Mouse (Mus musculus) forebrain, embryonic 16.5 days (tissue): ENCODE measurements around the gene Gps2. TPM values are rescaled to one million over a fixed set of nuclear protein-coding genes. Genes with fewer than 3 reads are reported as not detected.

ENCODE experiments used
- ATAC-seq: fragments of 200-750 bp; cut with Nextera tagmentation; 2 replicates; pipeline ENCODE4 v1.8.0; 2017; ENCODE audit warnings: mild to moderate bottlenecking, moderate library complexity
- H3K27ac ChIP-seq: fragments of 300-500 bp; sonication (generic); 2 replicates; pipeline ENCODE4 v1.5.1; 2014; ENCODE audit warnings: low read length, control low read depth
- H3K27me3 ChIP-seq: fragments of 300-500 bp; sonication (generic); replicated peaks from 2 replicates; pipeline ENCODE4 v1.6.1; 2014; ENCODE audit warnings: low read length; ENCODE audit not compliant: control insufficient read depth, insufficient read depth
- H3K36me3 ChIP-seq: fragments of 300-500 bp; sonication (generic); 2 replicates; pipeline ENCODE4 v1.6.1; 2014; ENCODE audit not compliant: control insufficient read depth, insufficient read depth
- H3K4me1 ChIP-seq: fragments of 300-500 bp; sonication (generic); replicated peaks from 2 replicates; pipeline ENCODE4 v1.6.1; 2014; ENCODE audit warnings: low read length; ENCODE audit not compliant: control insufficient read depth, insufficient read depth
- H3K4me2 ChIP-seq: fragments of 300-500 bp; sonication (generic); 2 replicates; pipeline ENCODE4 v1.6.1; 2014; ENCODE audit warnings: mild to moderate bottlenecking, low read length, control low read depth
- H3K4me3 ChIP-seq: fragments of 300-500 bp; sonication (generic); replicated peaks from 2 replicates; pipeline ENCODE4 v1.5.1; 2014; ENCODE audit warnings: mild to moderate bottlenecking, low read length, control low read depth
- H3K9ac ChIP-seq: fragments of 300-500 bp; sonication (generic); replicated peaks from 2 replicates; pipeline ENCODE4 v1.6.1; 2014; ENCODE audit warnings: low read depth, low read length, control low read depth
- H3K9me3 ChIP-seq: fragments of 300-500 bp; sonication (generic); 2 replicates; pipeline ENCODE4 v1.6.1; 2016; ENCODE audit warnings: low read length; ENCODE audit not compliant: control insufficient read depth
- WGBS: fragments of 180-500 bp; shearing (Covaris S2); extraction: QIAGEN DNeasy Blood & Tissue Kit; methylation state at CpG from one replicate; pipeline ENCODE4 v1.1.7; 2014; 5-methylcytosine and 5-hydroxymethylcytosine counted together
- microRNA-seq: library from miRNA; unstranded; fragments of <30 nt; microRNA quantifications from one replicate; pipeline ENCODE4, GENCODE M21; 2017
- polyA plus RNA-seq: library from polyadenylated mRNA; unstranded; fragments of >200 nt; fragmentation: Nextera tagmentation; extraction: Ambion mirVana; gene quantifications from 2 replicates; pipeline ENCODE4 v1.2.1, GENCODE M21; 2015

The Gps2 gene
- polyA plus RNA-seq, 1 experiment from 2014 or later, result 91.8 TPM

- H3K27me3 ChIP-seq, result peaks cover 52% of the 10 kb centered on the region
- peaks cover 13% of the 10 kb centered on the region for H3K36me3 ChIP-seq
- H3K27ac ChIP-seq, result no peak within 1 kb of the TSS
- H3K4me1 ChIP-seq, result peaks cover 6% of the 10 kb centered on the region
- H3K9ac ChIP-seq, result no peak within 1 kb of the TSS
- no peak within 1 kb of the TSS; the same call in 1 of the 2 replicates for H3K4me3 ChIP-seq
- 10% methylated on average over 24 of the region's 24 CpGs for WGBS
- no peaks in the 10 kb centered on the region for H3K9me3 ChIP-seq
- no peak within 1 kb of the TSS for H3K4me2 ChIP-seq
- no peak for ATAC-seq
Measured at GRCm38 (mm10) chr11:69964650-69965270, 51.1 kb downstream of the Gps2 start, which contains the start of gene Cldn7. TSS of gene Cldn7 (plus strand) at chr11:69964779.

- ATAC-seq, result no peak
- Histone ChIP-seq H3K9me3 (no peaks in the 10 kb centered on the region), H3K9ac (no peak overlapping the region), H3K27ac (no peak overlapping the region), H3K4me3 (no peak overlapping the region; the same call in 1 of the 2 replicates), H3K4me2 (no peak overlapping the region), H3K27me3 (peaks cover 52% of the 10 kb centered on the region), H3K36me3 (peaks cover 17% of the 10 kb centered on the region), H3K4me1 (peaks cover 6% of the 10 kb centered on the region)
- WGBS, result 2% methylated on average over 49 of the region's 49 CpGs
Measured at GRCm38 (mm10) chr11:69965271-69966005, 51.8 kb downstream of the Gps2 start.

Small RNA genes within 50 kb of the gene (microRNA-seq; reads per million reads assigned to microRNA genes)
- gene Mir6924, result not detected

Other genes with a start within 250 kb of the Gps2 start
- gene Cd68, start 247.7 kb upstream of the Gps2 start, polyA plus RNA-seq, result 6.4 and 7.8 TPM in 2 replicates
- 563 and 599 TPM in 2 replicates for gene Eif4a1, start 241.5 kb upstream of the Gps2 start, polyA plus RNA-seq
- 97.0 and 115 TPM in 2 replicates for gene Senp3, start 231.8 kb upstream of the Gps2 start, polyA plus RNA-seq
- 0.34 and 0.46 TPM in 2 replicates for gene Tnfsf13, start 228.1 kb upstream of the Gps2 start, polyA plus RNA-seq
- 1.1 and 1.2 TPM in 2 replicates for gene Tnfsf12, start 218.0 kb upstream of the Gps2 start, polyA plus RNA-seq
- 0.81 and 1.2 TPM in 2 replicates for gene Tnfsfm13, start 217.8 kb upstream of the Gps2 start, polyA plus RNA-seq
- 16.4 and 18.1 TPM in 2 replicates for gene Polr2a, start 155.3 kb upstream of the Gps2 start, polyA plus RNA-seq
- gene Slc35g3, start 151.9 kb upstream of the Gps2 start, polyA plus RNA-seq, result 0.16 and 0.18 TPM in 2 replicates
- 3.3 and 3.6 TPM in 2 replicates for gene Zbtb4, start 148.0 kb upstream of the Gps2 start, polyA plus RNA-seq
- gene Chrnb1, start 117.9 kb upstream of the Gps2 start, polyA plus RNA-seq, result 1.2 TPM in 2 replicates
- 5.2 and 5.9 TPM in 2 replicates for gene Fgf11, start 112.0 kb upstream of the Gps2 start, polyA plus RNA-seq
- gene Tmem102, start 108.3 kb upstream of the Gps2 start, polyA plus RNA-seq, result 0.45 and 0.77 TPM in 2 replicates
- gene Gm39566, start 98.6 kb upstream of the Gps2 start, polyA plus RNA-seq, result not detected in 2 replicates
- gene Spem2, start 95.4 kb upstream of the Gps2 start, polyA plus RNA-seq, result not detected in 2 replicates
- 0.72 and 0.75 TPM in 2 replicates for gene Spem1, start 91.7 kb upstream of the Gps2 start, polyA plus RNA-seq
- 18.7 and 22.8 TPM in 2 replicates for gene Nlgn2, start 76.1 kb upstream of the Gps2 start, polyA plus RNA-seq
- gene Tmem256, start 75.4 kb upstream of the Gps2 start, polyA plus RNA-seq, result 254 and 272 TPM in 2 replicates
- 55.0 and 57.7 TPM in 2 replicates for gene Plscr3, start 67.5 kb upstream of the Gps2 start, polyA plus RNA-seq
- gene Tnk1, start 55.2 kb upstream of the Gps2 start, polyA plus RNA-seq, result 0.29 and 0.39 TPM in 2 replicates
- gene Tmem95, start 35.9 kb upstream of the Gps2 start, polyA plus RNA-seq, result not detected in 2 replicates
- 1.3 and 1.9 TPM in 2 replicates for gene Kctd11, start 32.5 kb upstream of the Gps2 start, polyA plus RNA-seq
- gene Acap1, start 18.3 kb upstream of the Gps2 start, polyA plus RNA-seq, result 0.48 and 0.49 TPM in 2 replicates
- 16.4 and 18.5 TPM in 2 replicates for gene 2810408A11Rik, start 12.9 kb upstream of the Gps2 start, polyA plus RNA-seq
- gene Neurl4, start 12.8 kb upstream of the Gps2 start, polyA plus RNA-seq, result 19.0 and 21.5 TPM in 2 replicates
- gene Eif5a, start 8.1 kb downstream of the Gps2 start, polyA plus RNA-seq, result 1,142 and 1,181 TPM in 2 replicates
- 3.3 and 3.4 TPM in 2 replicates for gene Ybx2, start 21.9 kb downstream of the Gps2 start, polyA plus RNA-seq
- gene Slc2a4, start 34.3 kb downstream of the Gps2 start, polyA plus RNA-seq, result 6.6 and 6.7 TPM in 2 replicates
- 0.84 TPM in 1 of 2 replicates, not detected in the other for gene Cldn7, start 50.9 kb downstream of the Gps2 start, polyA plus RNA-seq
- gene Ctdnep1, start 67.3 kb downstream of the Gps2 start, polyA plus RNA-seq, result 19.0 and 24.6 TPM in 2 replicates
- 166 and 167 TPM in 2 replicates for gene Elp5, start 68.6 kb downstream of the Gps2 start, polyA plus RNA-seq
- gene Gabarap, start 77.3 kb downstream of the Gps2 start, polyA plus RNA-seq, result 563 and 565 TPM in 2 replicates
- 63.7 and 66.8 TPM in 2 replicates for gene Phf23, start 81.9 kb downstream of the Gps2 start, polyA plus RNA-seq
- gene Dvl2, start 86.7 kb downstream of the Gps2 start, polyA plus RNA-seq, result 34.6 and 34.7 TPM in 2 replicates
- gene Acadvl, start 101.5 kb downstream of the Gps2 start, polyA plus RNA-seq, result 60.2 and 60.6 TPM in 2 replicates
- 25.6 and 32.7 TPM in 2 replicates for gene Dlg4, start 103.1 kb downstream of the Gps2 start, polyA plus RNA-seq
- 1.5 and 2.0 TPM in 2 replicates for gene Asgr1, start 140.2 kb downstream of the Gps2 start, polyA plus RNA-seq
- not detected in 2 replicates for gene Asgr2, start 178.8 kb downstream of the Gps2 start, polyA plus RNA-seq
- gene Mgl2, start 216.4 kb downstream of the Gps2 start, polyA plus RNA-seq, result 0.76 and 1.3 TPM in 2 replicates
- gene Clec10a, start 242.3 kb downstream of the Gps2 start, polyA plus RNA-seq, result 0.68 and 0.80 TPM in 2 replicates